Mouse (Mus musculus) neural tube, embryonic 12.5 days (tissue): ENCODE data around the gene Pcyox1. TPM values are rescaled to one million over a fixed set of nuclear protein-coding genes. Genes with fewer than 3 reads are reported as not detected.
"Not testable (repeated sequence)": the region's sequence is repeated elsewhere in the genome, so short reads cannot be mapped to it uniquely, and the experiment has no call there.

Experiments used
- ATAC-seq: fragments of 200-750 bp; cut with Nextera tagmentation; 2 replicates; pipeline ENCODE4 v1.8.0; 2017; ENCODE audit warnings: low read depth, mild to moderate bottlenecking, moderate TSS enrichment, moderate library complexity; ENCODE audit not compliant: low FRiP score
- H3K27ac ChIP-seq: fragments of 300-500 bp; sonication (generic); 2 replicates; pipeline ENCODE4 v1.5.1; 2016
- H3K27me3 ChIP-seq: fragments of 300-500 bp; sonication (generic); replicated peaks from 2 replicates; pipeline ENCODE4 v1.6.1; 2016; ENCODE audit warnings: mild to moderate bottlenecking
- H3K36me3 ChIP-seq: fragments of 300-500 bp; sonication (generic); 2 replicates; pipeline ENCODE4 v1.6.1; 2016; ENCODE audit warnings: mild to moderate bottlenecking
- H3K4me1 ChIP-seq: fragments of 300-500 bp; sonication (generic); 2 replicates; pipeline ENCODE4 v1.6.1; 2016
- H3K4me2 ChIP-seq: fragments of 300-500 bp; sonication (generic); replicated peaks from 2 replicates; pipeline ENCODE4 v1.6.1; 2016; ENCODE audit warnings: mild to moderate bottlenecking
- H3K4me3 ChIP-seq: fragments of 300-500 bp; sonication (generic); 2 replicates; pipeline ENCODE4 v1.5.1; 2016
- H3K9ac ChIP-seq: fragments of 300-500 bp; sonication (generic); 2 replicates; pipeline ENCODE4 v1.6.1; 2016; ENCODE audit warnings: mild to moderate bottlenecking
- H3K9me3 ChIP-seq: fragments of 300-500 bp; sonication (generic); 2 replicates; pipeline ENCODE4 v1.6.1; 2016; ENCODE audit warnings: mild to moderate bottlenecking
- WGBS: fragments of 180-500 bp; shearing (Covaris S2); methylation state at CpG from one replicate; pipeline ENCODE4 v1.1.7; 2016; 5-methylcytosine and 5-hydroxymethylcytosine counted together
- polyA plus RNA-seq: library from polyadenylated mRNA; unstranded; fragments of >200 nt; fragmentation: Nextera tagmentation; extraction: Ambion mirVana; gene quantifications from 2 replicates; pipeline ENCODE4 v1.2.1, GENCODE M21; 2016

Gene Pcyox1
- polyA plus RNA-seq, 1 experiment from 2014 or later, result 121 TPM

DNA sequence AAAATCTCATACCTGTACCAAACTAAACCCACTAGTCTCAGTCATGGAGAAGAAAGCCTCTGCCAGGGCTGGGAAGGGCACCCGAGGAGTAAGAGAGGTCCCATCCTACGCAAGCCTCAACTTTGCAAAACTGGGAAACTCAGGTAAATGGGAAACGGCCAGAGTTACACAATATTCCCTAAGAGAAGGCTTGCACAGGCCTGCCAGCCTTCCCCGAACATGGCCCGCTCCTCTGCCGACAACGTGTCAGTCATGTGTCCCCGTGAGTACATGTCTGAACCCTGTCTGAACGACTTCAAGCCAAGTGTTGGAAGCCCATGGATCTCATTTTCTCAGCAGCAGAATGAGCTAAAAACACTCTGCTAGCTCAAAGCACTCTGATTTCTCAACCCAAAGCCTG, 1.9 kb downstream of the Pcyox1 start:
- Histone ChIP-seq H3K9me3 (no peaks in the 10 kb centered on the region), H3K9ac (0 out of 2 replicates have a peak overlapping the region, but pooled peaks have one; percentile 88), H3K27ac (no peak overlapping the region), H3K4me1 (peaks cover 21% of the 10 kb centered on the region), H3K27me3 (no peaks in the 10 kb centered on the region), H3K36me3 (peaks cover 40% of the 10 kb centered on the region), H3K4me2 (peak overlapping the region; percentile 71), H3K4me3 (no peak overlapping the region)
- no peak for ATAC-seq
- WGBS, result 94% methylated on average over 9 of the region's 9 CpGs

DNA sequence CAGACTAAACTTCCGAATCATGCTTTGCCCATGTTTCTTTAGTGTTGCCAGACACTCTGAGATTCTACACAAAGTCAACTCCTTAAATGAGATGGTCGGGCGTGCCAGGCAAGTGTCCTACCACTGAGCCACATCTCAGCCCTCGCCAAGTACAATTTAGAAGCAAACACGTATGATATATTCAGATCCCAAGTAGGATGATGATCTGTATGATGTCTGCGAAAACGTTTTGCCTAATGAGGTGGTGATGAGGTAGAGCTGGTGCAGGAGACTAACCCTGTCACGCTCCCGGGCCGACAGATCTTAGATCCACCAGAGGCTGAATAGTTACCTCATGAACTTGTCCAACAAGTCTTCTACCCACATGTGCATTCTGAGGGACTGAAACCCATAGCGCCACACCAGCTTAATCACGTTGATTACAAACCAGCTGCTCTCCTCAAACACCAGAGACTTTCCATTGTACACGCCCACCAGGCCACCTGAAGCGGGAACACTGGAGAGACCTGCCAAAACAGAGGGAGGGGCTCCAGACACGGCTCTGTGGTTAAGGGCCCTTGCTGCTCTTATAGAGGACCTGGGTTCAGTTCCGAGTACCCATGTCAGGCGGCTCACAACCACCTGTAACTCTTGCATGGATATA, 2.8 kb downstream of the Pcyox1 start:
- H3K27ac ChIP-seq, result no peak overlapping the region
- ATAC-seq, result no peak
- H3K9me3 ChIP-seq, result no peaks in the 10 kb centered on the region
- peaks cover 21% of the 10 kb centered on the region for H3K4me1 ChIP-seq
- H3K36me3 ChIP-seq, result peaks cover 48% of the 10 kb centered on the region
- H3K27me3 ChIP-seq, result no peaks in the 10 kb centered on the region
- WGBS, result 93% methylated on average over 17 of the region's 17 CpGs
- no peak overlapping the region for H3K9ac ChIP-seq
- H3K4me2 ChIP-seq, result no peak overlapping the region
- H3K4me3 ChIP-seq, result no peak overlapping the region

- 96% methylated on average over 1 of the region's 1 CpGs for WGBS
- no peak overlapping the region for H3K4me3 ChIP-seq
- peaks cover 58% of the 10 kb centered on the region for H3K36me3 ChIP-seq
- no peaks in the 10 kb centered on the region for H3K27me3 ChIP-seq
- no peak overlapping the region for H3K27ac ChIP-seq
- H3K4me2 ChIP-seq, result no peak overlapping the region; the same call in 1 of the 2 replicates
- no peak overlapping the region for H3K9ac ChIP-seq
- peaks cover 21% of the 10 kb centered on the region for H3K4me1 ChIP-seq
- H3K9me3 ChIP-seq, result no peaks in the 10 kb centered on the region
- no peak for ATAC-seq
Measured at GRCm38 (mm10) chr6:86393187-86393586, 3.8 kb downstream of the Pcyox1 start.

GRCm38 (mm10) chr6:86391326-86391725, 5.6 kb downstream of the Pcyox1 start:
- Histone ChIP-seq H3K36me3 (peaks cover 75% of the 10 kb centered on the region), H3K4me2 (no peak overlapping the region), H3K9ac (no peak overlapping the region), H3K9me3 (no peaks in the 10 kb centered on the region), H3K4me3 (no peak overlapping the region), H3K27me3 (no peaks in the 10 kb centered on the region), H3K4me1 (peaks cover 21% of the 10 kb centered on the region), H3K27ac (no peak overlapping the region)
- WGBS, result 93% methylated on average over 5 of the region's 5 CpGs
- ATAC-seq, result no peak

GRCm38 (mm10) chr6:86388461-86388860, 8.5 kb downstream of the Pcyox1 start:
- Histone ChIP-seq H3K4me1 (0 out of 2 replicates have a peak, but pooled peaks cover under 1% of the 10 kb centered on the region), H3K9ac (no peak overlapping the region), H3K9me3 (no peaks in the 10 kb centered on the region), H3K27ac (no peak overlapping the region), H3K4me3 (no peak overlapping the region), H3K4me2 (no peak overlapping the region), H3K36me3 (peaks cover 78% of the 10 kb centered on the region), H3K27me3 (no peaks in the 10 kb centered on the region)
- ATAC-seq, result no peak
- WGBS, result 82% methylated on average over 18 of the region's 18 CpGs

DNA sequence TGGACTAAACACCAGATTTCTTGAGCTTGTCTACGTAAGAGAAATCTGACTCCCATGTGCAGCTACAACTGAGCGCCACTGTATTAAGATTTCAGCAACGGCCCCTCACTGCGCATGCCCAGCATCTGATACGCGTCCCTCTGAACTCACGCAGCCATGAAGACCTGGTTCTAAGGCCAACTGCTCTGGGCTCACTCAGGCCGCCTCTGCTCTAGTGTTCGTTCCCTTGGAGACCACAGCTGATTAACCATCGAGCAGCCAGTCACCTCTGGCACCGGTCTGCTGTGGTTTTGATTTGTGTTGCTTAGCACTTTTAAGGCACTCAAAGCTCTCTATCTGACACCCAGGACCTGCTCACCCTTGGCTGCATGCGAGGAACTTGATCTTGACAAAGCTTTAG, 9.6 kb downstream of the Pcyox1 start:
- Histone ChIP-seq H3K4me2 (no peak overlapping the region), H3K9me3 (no peaks in the 10 kb centered on the region), H3K27ac (no peak overlapping the region), H3K4me3 (no peak overlapping the region), H3K9ac (no peak overlapping the region), H3K4me1 (no peaks in the 10 kb centered on the region), H3K36me3 (peaks cover 70% of the 10 kb centered on the region), H3K27me3 (no peaks in the 10 kb centered on the region)
- WGBS, result 86% methylated on average over 12 of the region's 12 CpGs
- no peak for ATAC-seq

GRCm38 (mm10) chr6:86385362-86386104, 11.4 kb downstream of the Pcyox1 start:
- no peak overlapping the region for H3K4me2 ChIP-seq
- 83% methylated on average over 5 of the region's 5 CpGs for WGBS
- no peaks in the 10 kb centered on the region for H3K27me3 ChIP-seq
- no peak overlapping the region for H3K27ac ChIP-seq
- peaks cover 52% of the 10 kb centered on the region for H3K36me3 ChIP-seq
- no peaks in the 10 kb centered on the region for H3K4me1 ChIP-seq
- no peaks in the 10 kb centered on the region for H3K9me3 ChIP-seq
- H3K9ac ChIP-seq, result no peak overlapping the region
- ATAC-seq, result no peak
- no peak overlapping the region for H3K4me3 ChIP-seq

GRCm38 (mm10) chr6:86384692-86385091, 12.3 kb downstream of the Pcyox1 start:
- no peak for ATAC-seq
- Histone ChIP-seq H3K9ac (no peak overlapping the region), H3K4me2 (no peak overlapping the region), H3K27ac (no peak overlapping the region), H3K4me3 (no peak overlapping the region), H3K4me1 (no peaks in the 10 kb centered on the region), H3K9me3 (no peaks in the 10 kb centered on the region), H3K27me3 (no peaks in the 10 kb centered on the region), H3K36me3 (peaks cover 48% of the 10 kb centered on the region)
- 73% methylated on average over 4 of the region's 4 CpGs for WGBS

DNA sequence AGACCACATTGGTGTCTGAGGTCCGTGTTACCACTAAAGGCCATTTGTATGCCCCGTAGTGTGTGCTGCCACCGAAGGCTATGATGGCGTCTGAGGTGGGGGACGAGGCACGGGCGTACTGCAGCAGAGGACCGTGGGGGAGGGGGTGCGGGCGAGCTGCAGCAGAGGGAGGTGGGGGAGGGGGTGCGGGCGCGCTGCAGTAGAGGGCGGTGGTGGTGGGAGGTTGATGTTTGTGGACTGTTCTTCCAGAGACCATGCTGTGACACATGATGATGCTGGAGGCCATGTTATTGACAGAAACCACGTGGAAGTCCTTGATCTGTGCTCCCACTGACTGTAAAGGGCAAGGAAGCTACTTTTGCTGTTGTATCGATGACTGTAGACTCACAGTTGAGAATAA, 13.6 kb downstream of the Pcyox1 start:
- WGBS, result 51% methylated on average over 16 of the region's 16 CpGs
- H3K4me3 ChIP-seq, result no peak overlapping the region
- H3K36me3 ChIP-seq, result peaks cover 48% of the 10 kb centered on the region
- no peak for ATAC-seq
- no peak overlapping the region for H3K27ac ChIP-seq
- no peak overlapping the region for H3K4me2 ChIP-seq
- no peak overlapping the region for H3K9ac ChIP-seq
- no peaks in the 10 kb centered on the region for H3K4me1 ChIP-seq
- H3K27me3 ChIP-seq, result no peaks in the 10 kb centered on the region
- no peaks in the 10 kb centered on the region for H3K9me3 ChIP-seq

GRCm38 (mm10) chr6:86382551-86382950, 14.4 kb downstream of the Pcyox1 start:
- Histone ChIP-seq H3K4me1 (no peaks in the 10 kb centered on the region), H3K27ac (no peak overlapping the region), H3K4me3 (no peak overlapping the region), H3K36me3 (peaks cover 48% of the 10 kb centered on the region), H3K9me3 (no peaks in the 10 kb centered on the region), H3K9ac (no peak overlapping the region), H3K27me3 (no peaks in the 10 kb centered on the region), H3K4me2 (no peak overlapping the region)
- ATAC-seq, result no peak

- H3K4me2 ChIP-seq, ATAC-seq, H3K4me1 ChIP-seq, H3K9ac ChIP-seq, H3K27me3 ChIP-seq, H3K4me3 ChIP-seq, H3K9me3 ChIP-seq, H3K27ac ChIP-seq: not testable (repeated sequence)
- WGBS, result 65% methylated on average over 8 of the region's 8 CpGs
- H3K36me3 ChIP-seq, result peaks cover 43% of the 10 kb centered on the region
Measured at GRCm38 (mm10) chr6:86380112-86380511, 16.8 kb downstream of the Pcyox1 start.

DNA sequence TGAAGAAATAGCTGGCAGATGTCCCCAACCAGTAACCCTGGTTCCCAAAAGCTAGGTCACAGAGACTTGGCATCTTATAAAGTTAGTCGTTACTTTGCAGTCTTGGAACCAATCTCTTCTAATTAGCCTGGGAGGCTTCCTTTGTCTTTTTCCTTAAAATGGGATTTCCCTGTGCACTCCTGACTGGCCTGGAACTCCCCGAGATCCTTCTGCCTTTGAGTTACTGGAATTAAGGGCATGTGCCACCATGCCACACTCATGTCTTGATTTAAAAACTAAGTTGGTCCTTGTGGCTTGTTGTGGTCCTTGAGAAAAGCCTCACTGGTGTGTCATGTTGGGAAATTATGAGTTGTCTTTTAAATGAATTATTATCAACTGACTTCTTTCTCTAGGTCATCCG, 18.6 kb downstream of the Pcyox1 start:
- no peak for ATAC-seq
- Histone ChIP-seq H3K4me1 (0 out of 2 replicates have a peak, but pooled peaks cover 1% of the 10 kb centered on the region), H3K9ac (no peak overlapping the region), H3K27me3 (no peaks in the 10 kb centered on the region), H3K27ac (no peak overlapping the region), H3K36me3 (peaks cover 41% of the 10 kb centered on the region), H3K9me3 (no peaks in the 10 kb centered on the region), H3K4me2 (no peak overlapping the region), H3K4me3 (no peak overlapping the region)
- 94% methylated on average over 3 of the region's 3 CpGs for WGBS

- Histone ChIP-seq H3K27ac (no peak overlapping the region), H3K9ac (no peak overlapping the region), H3K36me3 (peaks cover 30% of the 10 kb centered on the region), H3K4me3 (no peak overlapping the region), H3K9me3 (no peaks in the 10 kb centered on the region), H3K4me1 (peaks cover 23% of the 10 kb centered on the region), H3K27me3 (no peaks in the 10 kb centered on the region), H3K4me2 (no peak overlapping the region)
- 96% methylated on average over 6 of the region's 6 CpGs for WGBS
- no peak for ATAC-seq
Measured at GRCm38 (mm10) chr6:86373556-86373955, 23.4 kb downstream of the Pcyox1 start.
